36 mouse cellular contexts compared by ENCODE assay signal in genomic region chr8:86604676-86605075, GRCm38 (mm10). TPM values are rescaled to one million over a fixed set of nuclear protein-coding genes. Genes with fewer than 3 reads are reported as not detected.
"Had no signal": no experiment of that assay in that cellular context is flagged by ENCODE, and none has a peak within 500 bp of the region (broad histone marks: within the 10 kb centered on the region; RNA-seq: fewer than 3 reads in every experiment).

No protein-coding gene starts in this region.

- H3K27ac ChIP-seq: limb, embryonic 10.5 days; limb, embryonic 12.5 days; limb, embryonic 13.5 days; limb, embryonic 15.5 days; liver, embryonic 12.5 days; liver, embryonic 13.5 days; liver, embryonic 14.5 days; liver, embryonic 15.5 days; lung, embryonic 15.5 days; macrophage; midbrain, embryonic 10.5 days; midbrain, embryonic 12.5 days; midbrain, embryonic 13.5 days; midbrain, embryonic 15.5 days had no signal

- H3K36me3 ChIP-seq: limb, embryonic 10.5 days; limb, embryonic 12.5 days; limb, embryonic 13.5 days; limb, embryonic 15.5 days; liver, embryonic 12.5 days; liver, embryonic 13.5 days; liver, embryonic 15.5 days; lung, embryonic 15.5 days; midbrain, embryonic 10.5 days; midbrain, embryonic 12.5 days; midbrain, embryonic 13.5 days; midbrain, embryonic 15.5 days had no signal

- H3K4me3 ChIP-seq: limb, embryonic 10.5 days; limb, embryonic 12.5 days; limb, embryonic 13.5 days; limb, embryonic 15.5 days; liver, embryonic 12.5 days; liver, embryonic 13.5 days; liver, embryonic 15.5 days; lung, embryonic 15.5 days; megakaryocyte, embryonic 14.5 days; midbrain, embryonic 10.5 days; midbrain, embryonic 12.5 days; midbrain, embryonic 13.5 days; midbrain, embryonic 15.5 days; myocyte had no signal

- H3K27me3 ChIP-seq: limb, embryonic 12.5 days; limb, embryonic 13.5 days; limb, embryonic 15.5 days; liver, embryonic 12.5 days; liver, embryonic 13.5 days; liver, embryonic 15.5 days; lung, embryonic 15.5 days; midbrain, embryonic 12.5 days; midbrain, embryonic 13.5 days; midbrain, embryonic 15.5 days had no signal

- H3K9me3 ChIP-seq: limb, embryonic 10.5 days; limb, embryonic 12.5 days; limb, embryonic 13.5 days; limb, embryonic 15.5 days; liver, embryonic 13.5 days; liver, embryonic 15.5 days; lung, embryonic 15.5 days; midbrain, embryonic 10.5 days; midbrain, embryonic 12.5 days; midbrain, embryonic 13.5 days; midbrain, embryonic 15.5 days had no signal

- H3K4me2 ChIP-seq: limb, embryonic 12.5 days; limb, embryonic 13.5 days; limb, embryonic 15.5 days; liver, embryonic 11.5 days; liver, embryonic 12.5 days; liver, embryonic 13.5 days; liver, embryonic 15.5 days; lung, embryonic 14.5 days; lung, embryonic 15.5 days; midbrain, embryonic 11.5 days; midbrain, embryonic 12.5 days; midbrain, embryonic 13.5 days; midbrain, embryonic 15.5 days had no signal

- ATAC-seq: liver, embryonic 12.5 days; liver, postnatal 0 days; lung, postnatal 0 days; midbrain, embryonic 13.5 days; midbrain, embryonic 15.5 days; midbrain, embryonic 16.5 days had no signal

- H3K9ac ChIP-seq: limb, embryonic 12.5 days; limb, embryonic 13.5 days; limb, embryonic 15.5 days; liver, embryonic 12.5 days; liver, embryonic 13.5 days; liver, embryonic 14.5 days; liver, embryonic 15.5 days; liver, postnatal 0 days; lung, embryonic 14.5 days; lung, embryonic 15.5 days; midbrain, embryonic 12.5 days; midbrain, embryonic 13.5 days; midbrain, embryonic 15.5 days had no signal

- H3K4me1 ChIP-seq: limb, embryonic 10.5 days; limb, embryonic 12.5 days; limb, embryonic 15.5 days; liver, embryonic 12.5 days; liver, embryonic 15.5 days; lung, embryonic 15.5 days; midbrain, embryonic 10.5 days; midbrain, embryonic 12.5 days; midbrain, embryonic 13.5 days; midbrain, embryonic 15.5 days had no signal

- DNase-seq: left cerebral cortex, postnatal 4 days; liver; liver, embryonic 13.5 days; liver, postnatal 0 days; lung, adult 18-20 months; lung, adult 2 months; lung, embryonic 14.5 days; lung, postnatal 10 days; lung, postnatal 14 days; lung, postnatal 36 days; lung, postnatal 4 days; midbrain, embryonic 14.5 days had no signal

RNA-seq across cellular contexts. Expression of gene Abcc12, which starts 24.2 kb away (rescaled TPM):
- total RNA-seq: megakaryocyte progenitor cell, adult 5-6 weeks; megakaryocyte, adult 5-6 weeks; megakaryocyte-erythroid progenitor cell, adult 5-6 weeks; monocyte, adult 5-6 weeks had no signal
- polyA plus RNA-seq: liver, embryonic 11.5 days; liver, embryonic 12.5 days; liver, embryonic 13.5 days; liver, embryonic 15.5 days; liver, embryonic 16.5 days; liver, postnatal 0 days; lung, embryonic 14.5 days; macrophage; midbrain, embryonic 10.5 days; myocyte had no signal
